Mouse (Mus musculus) heart, adult 18-20 months (tissue): Measurements from ENCODE around the gene Cyp2b19. TPM values are rescaled to one million over a fixed set of nuclear protein-coding genes. Genes with fewer than 3 reads are reported as not detected.

Source experiments
- total RNA-seq, 2 experiments: library from RNA; stranded (reverse); gene quantifications; 2 replicates each; pipeline ENCODE4 v1.2.3; 2021

The Cyp2b19 gene
- total RNA-seq, 2 experiments from 2014 or later = not detected

Other genes with a start within 250 kb of the Cyp2b19 start
- not detected for gene Nlrp9a, start 222.1 kb upstream of the Cyp2b19 start, total RNA-seq
- gene Vmn1r185, start 138.7 kb upstream of the Cyp2b19 start, total RNA-seq = not detected
- gene Cyp2b23, start 70.7 kb upstream of the Cyp2b19 start, total RNA-seq = not detected
- not detected for gene Cyp2g1, start 51.8 kb downstream of the Cyp2b19 start, total RNA-seq
- 10 to 100 TPM in 1 of 2 experiments, not detected in 1; 16.0 TPM for gene Cyp2a5, start 78.2 kb downstream of the Cyp2b19 start, total RNA-seq
- gene Cyp2a22, start 182.2 kb downstream of the Cyp2b19 start, total RNA-seq = not detected